Mouse (Mus musculus) adrenal gland, adult 8-10 months (tissue): ENCODE results near the gene Olfr1029. TPM values are rescaled to one million over a fixed set of nuclear protein-coding genes. Genes with fewer than 3 reads are reported as not detected.
"Not testable (repeated sequence)": the region's sequence is repeated elsewhere in the genome, so short reads cannot be mapped to it uniquely, and the experiment has no call there.

ENCODE experiments used
- DNase-seq: peaks from one replicate; pipeline ENCODE4 v3.0.0; 2022
- total RNA-seq, 4 experiments: library from RNA; stranded (reverse); gene quantifications; 2 replicates each; pipeline ENCODE4 v1.2.4; 2022

The Olfr1029 gene
- not detected for total RNA-seq

GRCm38 (mm10) chr2:85973595-85973994, at the start of gene Olfr1029:
Gene Olfr1029, plus strand, starts transcription at chr2:85973895.
- no peak for DNase-seq

- no peak for DNase-seq
Observed at GRCm38 (mm10) chr2:85950137-85950536, 23.6 kb upstream of the Olfr1029 start, which contains the start of gene Olfr1028. Gene Olfr1028, plus strand, starts transcription at chr2:85950437.

- no peak for DNase-seq
Observed at GRCm38 (mm10) chr2:85978976-85979375, 5.3 kb downstream of the Olfr1029 start, which contains the start of gene Olfr1030. Gene Olfr1030, plus strand, starts transcription at chr2:85979276.

DNA sequence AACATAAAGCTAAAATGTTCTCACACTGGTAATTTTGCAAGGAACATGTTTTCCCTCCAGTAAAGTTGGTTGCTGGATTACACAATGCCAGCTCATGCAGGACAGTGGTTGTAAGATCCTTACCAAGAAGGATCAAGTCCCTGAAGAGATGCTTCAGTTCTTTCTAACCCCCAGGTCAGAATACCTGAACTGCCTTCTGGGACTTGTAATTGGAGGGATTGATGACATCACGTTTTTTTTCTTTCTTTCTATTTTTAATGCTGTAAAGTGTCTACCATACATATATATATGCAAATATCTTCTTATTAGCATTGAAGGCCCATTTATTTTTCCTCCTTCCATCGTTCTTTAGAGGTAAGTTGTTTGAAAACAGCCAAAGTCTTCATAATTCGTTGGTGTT, 16.3 kb downstream of the Olfr1029 start, which contains the start of gene Olfr1031:
Olfr1031 (plus strand) TSS at position 301 of the 400 bp plus-strand sequence.
- no peak for DNase-seq

DNA sequence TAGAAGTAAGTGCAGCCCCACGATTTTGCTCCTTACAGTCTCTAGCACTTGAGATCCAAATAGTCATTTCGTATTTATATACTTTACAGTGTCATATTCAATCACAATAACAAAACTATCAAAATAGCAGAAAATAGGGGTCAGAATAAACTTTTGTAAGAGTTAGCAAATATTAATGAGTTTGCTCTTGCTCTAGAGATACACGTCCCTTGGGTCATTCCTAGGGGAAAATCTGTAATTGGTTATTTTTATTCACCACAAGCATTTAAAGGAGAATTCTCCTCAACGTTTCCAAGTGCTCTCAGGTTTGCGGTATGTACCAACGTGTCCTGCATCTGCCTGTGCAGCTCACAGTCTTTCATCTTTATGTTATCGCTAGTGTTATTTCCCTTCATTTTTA, 31.5 kb downstream of the Olfr1029 start, which contains the start of gene Olfr1032:
Olfr1032 (plus strand) TSS at position 301 of the 400 bp plus-strand sequence.
- DNase-seq, result no peak

- not testable (repeated sequence) for DNase-seq
Observed at GRCm38 (mm10) chr2:86020406-86020805, 46.7 kb downstream of the Olfr1029 start, which contains the start of gene Olfr1033. Gene Olfr1033, plus strand, starts transcription at chr2:86020633.

DNA sequence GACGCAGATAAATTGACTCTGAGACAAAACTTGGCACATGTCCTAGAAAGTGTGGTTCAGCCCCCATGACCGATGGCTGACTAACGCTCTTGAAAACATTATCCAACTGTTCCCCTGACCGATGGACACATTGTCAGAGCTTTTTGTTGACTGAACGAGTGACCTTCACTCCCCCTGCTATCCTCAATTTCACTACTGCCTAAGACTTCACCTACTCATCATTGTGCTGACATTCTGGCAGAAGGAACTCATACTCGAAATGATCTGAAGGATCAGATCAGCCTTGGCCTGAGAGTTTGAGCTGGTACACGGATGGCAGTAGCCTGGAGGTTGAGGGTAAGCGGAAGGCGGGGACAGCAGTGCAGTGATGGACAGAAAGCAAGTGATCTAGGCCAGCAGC, 47.8 kb downstream of the Olfr1029 start:
- DNase-seq, result peak; percentile 27

Other genes starting within 250 kb of the Olfr1029 start
- not detected for gene Olfr1012, start 211.1 kb upstream of the Olfr1029 start, total RNA-seq
- not detected for gene Olfr1013, start 206.8 kb upstream of the Olfr1029 start, total RNA-seq
- not detected for gene Olfr1014, start 201.2 kb upstream of the Olfr1029 start, total RNA-seq
- under 1 TPM in 1 of 4 experiments, not detected in 3; 0.46 TPM for gene Olfr1015, start 191.9 kb upstream of the Olfr1029 start, total RNA-seq
- not detected for gene Olfr1016, start 171.4 kb upstream of the Olfr1029 start, total RNA-seq
- gene Olfr1018, start 155.4 kb upstream of the Olfr1029 start, total RNA-seq, result not detected
- gene Olfr1019, start 128.4 kb upstream of the Olfr1029 start, total RNA-seq, result not detected
- gene Olfr1020, start 126.9 kb upstream of the Olfr1029 start, total RNA-seq, result not detected
- not detected for gene Olfr1022, start 105.3 kb upstream of the Olfr1029 start, total RNA-seq
- not detected for gene Olfr1023, start 88.3 kb upstream of the Olfr1029 start, total RNA-seq
- gene Olfr1024, start 68.8 kb upstream of the Olfr1029 start, total RNA-seq, result not detected
- not detected for gene Olfr1025-ps1, start 58.7 kb upstream of the Olfr1029 start, total RNA-seq
- gene Olfr1026, start 52.3 kb upstream of the Olfr1029 start, total RNA-seq, result not detected
- not detected for gene Olfr1028, start 23.5 kb upstream of the Olfr1029 start, total RNA-seq
- not detected for gene Olfr1030, start 5.4 kb downstream of the Olfr1029 start, total RNA-seq
- not detected for gene Olfr1031, start 16.4 kb downstream of the Olfr1029 start, total RNA-seq
- not detected for gene Olfr1032, start 31.6 kb downstream of the Olfr1029 start, total RNA-seq
- 1 to 10 TPM; 1.4 to 3.2 (median 1.8) TPM for gene Olfr1033, start 46.7 kb downstream of the Olfr1029 start, total RNA-seq
- gene Olfr1034, start 72.0 kb downstream of the Olfr1029 start, total RNA-seq, result under 1 TPM; 0.13 to 0.25 (median 0.14) TPM
- gene Olfr1036, start 100.1 kb downstream of the Olfr1029 start, total RNA-seq, result not detected
- not detected for gene Olfr1037, start 113.5 kb downstream of the Olfr1029 start, total RNA-seq
- gene Olfr1039, start 162.0 kb downstream of the Olfr1029 start, total RNA-seq, result not detected
- not detected for gene Olfr1040, start 172.8 kb downstream of the Olfr1029 start, total RNA-seq
- not detected for gene Olfr1042, start 187.9 kb downstream of the Olfr1029 start, total RNA-seq
- gene Olfr1043, start 193.6 kb downstream of the Olfr1029 start, total RNA-seq, result not detected
- not detected for gene Olfr1044, start 203.9 kb downstream of the Olfr1029 start, total RNA-seq
- gene Olfr52, start 211.8 kb downstream of the Olfr1029 start, total RNA-seq, result not detected
- not detected for gene Olfr1045, start 229.1 kb downstream of the Olfr1029 start, total RNA-seq
- not detected for gene Olfr1046, start 245.4 kb downstream of the Olfr1029 start, total RNA-seq